Mouse (Mus musculus) liver, embryonic 16.5 days (tissue): Measurements from ENCODE around the gene Lcn12. TPM values are rescaled to one million over a fixed set of nuclear protein-coding genes. Genes with fewer than 3 reads are reported as not detected.

ENCODE experiments used
- ATAC-seq: fragments of 200-750 bp; cut with Nextera tagmentation; 2 replicates; pipeline ENCODE4 v1.8.0; 2017; ENCODE audit warnings: low read depth, mild to moderate bottlenecking, moderate number of reproducible peaks, moderate library complexity
- H3K27ac ChIP-seq: fragments of 300-500 bp; sonication (generic); 2 replicates; pipeline ENCODE4 v1.5.1; 2014; ENCODE audit warnings: mild to moderate bottlenecking, low read length
- H3K27me3 ChIP-seq: fragments of 300-500 bp; sonication (generic); 2 replicates; pipeline ENCODE4 v1.6.1; 2014; ENCODE audit warnings: low read depth, low read length, mixed read lengths; ENCODE audit not compliant: control insufficient read depth, insufficient read depth
- H3K36me3 ChIP-seq: fragments of 300-500 bp; sonication (generic); 2 replicates; pipeline ENCODE4 v1.6.1; 2014; ENCODE audit warnings: mild to moderate bottlenecking; ENCODE audit not compliant: control insufficient read depth, insufficient read depth
- H3K4me1 ChIP-seq: fragments of 300-500 bp; sonication (generic); 2 replicates; pipeline ENCODE4 v1.6.1; 2014; ENCODE audit warnings: low read depth, low read length, mixed read lengths; ENCODE audit not compliant: control insufficient read depth
- H3K4me2 ChIP-seq: fragments of 300-500 bp; sonication (generic); 2 replicates; pipeline ENCODE4 v1.6.1; 2014; ENCODE audit warnings: low read depth, low read length, mixed read lengths
- H3K4me3 ChIP-seq: fragments of 300-500 bp; sonication (generic); 2 replicates; pipeline ENCODE4 v1.5.1; 2014; ENCODE audit warnings: low read depth, mild to moderate bottlenecking, low read length
- H3K9ac ChIP-seq: fragments of 300-500 bp; sonication (generic); 2 replicates; pipeline ENCODE4 v1.6.1; 2014; ENCODE audit warnings: low read depth, low read length
- H3K9me3 ChIP-seq: fragments of 300-500 bp; sonication (generic); replicated peaks from 2 replicates; pipeline ENCODE4 v1.6.1; 2016; ENCODE audit warnings: low read length; ENCODE audit not compliant: control insufficient read depth
- WGBS: fragments of 180-500 bp; shearing (Covaris S2); extraction: QIAGEN DNeasy Blood & Tissue Kit; methylation state at CpG from one replicate; pipeline ENCODE4 v1.1.7; 2014; ENCODE audit not compliant: insufficient replicate concordance; 5-methylcytosine and 5-hydroxymethylcytosine counted together
- polyA plus RNA-seq: library from polyadenylated mRNA; unstranded; fragments of >200 nt; fragmentation: Nextera tagmentation; extraction: Ambion mirVana; gene quantifications from 2 replicates; pipeline ENCODE4 v1.2.1, GENCODE M21; 2015

Gene Lcn12
- polyA plus RNA-seq, 1 experiment from 2014 or later, result not detected

GRCm38 (mm10) chr2:25509912-25510311, 16.2 kb upstream of the Lcn12 start:
- ATAC-seq, result no peak
- Histone ChIP-seq H3K9ac (no peak overlapping the region), H3K27ac (no peak overlapping the region), H3K4me2 (no peak overlapping the region), H3K4me1 (no peaks in the 10 kb centered on the region), H3K4me3 (no peak overlapping the region), H3K36me3 (no peaks in the 10 kb centered on the region), H3K9me3 (no peaks in the 10 kb centered on the region), H3K27me3 (no peaks in the 10 kb centered on the region)
- WGBS, result 57% methylated on average over 3 of the region's 3 CpGs

GRCm38 (mm10) chr2:25506964-25507363, 13.3 kb upstream of the Lcn12 start:
- no peak overlapping the region for H3K4me3 ChIP-seq
- H3K4me1 ChIP-seq, result peaks cover 18% of the 10 kb centered on the region
- H3K9ac ChIP-seq, result no peak overlapping the region
- H3K27me3 ChIP-seq, result no peaks in the 10 kb centered on the region
- H3K27ac ChIP-seq, result no peak overlapping the region
- H3K9me3 ChIP-seq, result no peaks in the 10 kb centered on the region
- no peak for ATAC-seq
- 41% methylated on average over 5 of the region's 5 CpGs for WGBS
- peaks cover 6% of the 10 kb centered on the region; the same call in 1 of the 2 replicates for H3K36me3 ChIP-seq
- no peak overlapping the region for H3K4me2 ChIP-seq

GRCm38 (mm10) chr2:25505860-25506259, 12.1 kb upstream of the Lcn12 start:
- Histone ChIP-seq H3K4me3 (no peak overlapping the region), H3K9me3 (no peaks in the 10 kb centered on the region), H3K27ac (no peak overlapping the region), H3K4me2 (no peak overlapping the region), H3K36me3 (peaks cover 6% of the 10 kb centered on the region; the same call in 1 of the 2 replicates), H3K27me3 (no peaks in the 10 kb centered on the region), H3K9ac (no peak overlapping the region), H3K4me1 (peaks cover 27% of the 10 kb centered on the region)
- ATAC-seq, result no peak
- WGBS, result 78% methylated on average over 4 of the region's 4 CpGs

GRCm38 (mm10) chr2:25505000-25505399, 11.3 kb upstream of the Lcn12 start:
- peaks cover 32% of the 10 kb centered on the region for H3K4me1 ChIP-seq
- H3K27me3 ChIP-seq, result no peaks in the 10 kb centered on the region
- no peaks in the 10 kb centered on the region for H3K9me3 ChIP-seq
- no peak for ATAC-seq
- peaks cover 6% of the 10 kb centered on the region; the same call in 1 of the 2 replicates for H3K36me3 ChIP-seq
- 61% methylated on average over 1 of the region's 1 CpGs for WGBS
- H3K27ac ChIP-seq, result no peak overlapping the region
- no peak overlapping the region for H3K4me3 ChIP-seq
- H3K4me2 ChIP-seq, result no peak overlapping the region
- no peak overlapping the region for H3K9ac ChIP-seq

DNA sequence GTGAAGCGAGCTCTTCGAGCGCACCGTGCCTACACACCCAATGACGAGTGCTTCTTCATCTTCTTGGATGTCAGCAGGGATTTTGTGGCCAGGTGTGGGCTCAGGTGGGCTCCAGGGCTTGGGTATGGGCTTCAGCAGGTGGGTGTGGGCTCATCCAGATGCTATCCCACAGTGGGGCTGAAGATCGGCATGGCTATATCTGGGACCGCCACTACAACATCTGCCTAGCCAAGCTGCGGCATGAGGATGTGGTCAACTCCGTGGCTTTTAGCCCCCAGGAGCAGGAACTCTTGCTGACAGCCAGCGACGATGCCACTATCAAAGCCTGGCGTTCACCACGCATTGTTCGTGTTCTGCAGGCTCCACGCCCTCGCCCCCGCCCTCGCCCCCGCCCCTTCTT, 10.8 kb upstream of the Lcn12 start:
- no peak for ATAC-seq
- H3K4me1 ChIP-seq, result peaks cover 36% of the 10 kb centered on the region
- H3K9ac ChIP-seq, result no peak overlapping the region
- H3K4me2 ChIP-seq, result no peak overlapping the region
- peaks cover 6% of the 10 kb centered on the region; the same call in 1 of the 2 replicates for H3K36me3 ChIP-seq
- no peaks in the 10 kb centered on the region for H3K27me3 ChIP-seq
- no peaks in the 10 kb centered on the region for H3K9me3 ChIP-seq
- no peak overlapping the region for H3K27ac ChIP-seq
- H3K4me3 ChIP-seq, result no peak overlapping the region
- WGBS, result 51% methylated on average over 19 of the region's 19 CpGs

DNA sequence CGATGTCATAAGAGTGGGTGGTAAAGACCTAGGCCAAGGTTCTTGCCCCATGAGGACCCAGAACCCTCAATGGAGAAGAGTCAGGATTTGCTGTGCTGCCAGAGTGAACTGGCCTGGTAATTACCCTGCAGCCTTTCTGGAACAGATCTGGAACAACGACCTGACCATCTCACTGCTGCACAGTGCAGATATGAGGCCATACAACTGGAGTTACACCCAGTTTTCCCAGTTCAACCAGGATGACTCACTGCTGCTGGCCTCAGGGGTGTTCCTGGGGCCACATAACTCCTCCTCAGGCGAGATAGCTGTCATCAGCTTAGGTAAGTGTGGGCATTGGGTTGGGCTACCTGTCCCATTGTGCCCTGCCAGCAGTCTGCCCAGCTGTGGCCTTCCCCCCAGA, 9.0 kb upstream of the Lcn12 start:
- H3K4me2 ChIP-seq, result peak overlapping the region; percentile 84; the same call in 1 of the 2 replicates
- peak; percentile 58 for ATAC-seq
- H3K27ac ChIP-seq, result peak overlapping the region; percentile 56
- no peaks in the 10 kb centered on the region for H3K9me3 ChIP-seq
- peaks cover 6% of the 10 kb centered on the region; the same call in 1 of the 2 replicates for H3K36me3 ChIP-seq
- no peak overlapping the region for H3K4me3 ChIP-seq
- H3K4me1 ChIP-seq, result peaks cover 42% of the 10 kb centered on the region
- H3K27me3 ChIP-seq, result no peaks in the 10 kb centered on the region
- 0 out of 2 replicates have a peak overlapping the region, but pooled peaks have one; percentile 10 for H3K9ac ChIP-seq
- WGBS, result 36% methylated on average over 3 of the region's 3 CpGs

DNA sequence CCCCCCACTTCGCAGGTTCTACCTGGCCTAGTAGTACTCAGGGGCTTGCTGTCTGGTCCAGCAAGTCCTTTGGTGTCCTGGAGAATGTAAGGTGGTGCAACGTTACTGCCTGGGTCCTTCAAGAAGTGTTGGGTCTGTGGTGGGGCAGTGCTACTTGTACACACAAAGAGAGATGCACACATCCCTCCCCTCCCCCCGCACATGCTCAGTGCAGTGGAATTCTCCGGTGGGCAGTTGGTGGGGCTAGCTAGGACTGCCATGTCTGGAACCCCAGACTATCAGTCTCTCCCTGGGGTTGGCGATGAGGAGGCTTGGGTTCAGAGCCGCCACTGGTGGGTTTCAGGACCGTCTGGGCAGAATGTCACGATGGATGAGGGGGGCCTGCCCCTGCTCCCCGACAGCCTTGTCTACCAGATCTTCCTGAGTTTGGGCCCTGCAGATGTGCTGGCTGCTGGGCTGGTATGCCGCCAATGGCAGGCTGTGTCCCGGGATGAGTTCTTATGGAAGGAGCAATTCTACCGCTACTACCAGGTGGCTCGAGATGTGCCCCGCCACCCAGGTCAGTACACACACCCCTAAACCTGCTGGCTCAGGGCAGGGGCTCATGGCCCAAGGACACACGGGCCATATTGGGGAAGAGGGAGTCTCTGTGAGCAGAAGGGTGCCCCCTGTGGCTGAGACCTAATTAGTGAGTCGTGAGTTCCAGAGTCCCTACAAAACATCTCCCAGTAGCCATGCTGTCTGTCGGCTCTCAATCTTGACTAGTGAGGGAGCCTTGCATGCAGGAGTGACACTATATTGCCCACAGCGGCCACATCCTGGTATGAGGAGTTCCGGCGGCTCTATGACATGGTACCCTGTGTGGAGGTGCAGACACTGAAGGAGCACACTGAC, 8.1 kb upstream of the Lcn12 start, which contains the start of gene C8g:
Gene C8g (minus strand): TSS at position 127 of the 894 bp plus-strand sequence.
- peaks cover 6% of the 10 kb centered on the region; the same call in 1 of the 2 replicates for H3K36me3 ChIP-seq
- peak within 1 kb of the TSS; percentile 84 for H3K4me2 ChIP-seq
- ATAC-seq, result no peak
- H3K4me1 ChIP-seq, result peaks cover 42% of the 10 kb centered on the region
- peak within 1 kb of the TSS; percentile 81 for H3K27ac ChIP-seq
- peak within 1 kb of the TSS; percentile 87 for H3K9ac ChIP-seq
- no peaks in the 10 kb centered on the region for H3K27me3 ChIP-seq
- 64% methylated on average over 20 of the region's 20 CpGs for WGBS
- H3K9me3 ChIP-seq, result no peaks in the 10 kb centered on the region
- peak within 1 kb of the TSS; percentile 82 for H3K4me3 ChIP-seq

- H3K4me3 ChIP-seq, result peak within 1 kb of the TSS; percentile 82
- H3K9ac ChIP-seq, result peak within 1 kb of the TSS; percentile 87
- H3K4me1 ChIP-seq, result peaks cover 42% of the 10 kb centered on the region
- WGBS, result under 1% methylated on average over 40 of the region's 44 CpGs
- peak within 1 kb of the TSS; percentile 84 for H3K4me2 ChIP-seq
- peak within 1 kb of the TSS; percentile 84 for H3K27ac ChIP-seq
- H3K9me3 ChIP-seq, result no peaks in the 10 kb centered on the region
- peak; percentile 83 for ATAC-seq
- peaks cover 6% of the 10 kb centered on the region; the same call in 1 of the 2 replicates for H3K36me3 ChIP-seq
- H3K27me3 ChIP-seq, result no peaks in the 10 kb centered on the region
These were observed 7.1 kb upstream of the Lcn12 start, which contains the start of gene Fbxw5 for GRCm38 (mm10) chr2:25500576-25501405. Gene Fbxw5, plus strand, starts transcription at chr2:25500750.
